In the genomic region with DNA sequence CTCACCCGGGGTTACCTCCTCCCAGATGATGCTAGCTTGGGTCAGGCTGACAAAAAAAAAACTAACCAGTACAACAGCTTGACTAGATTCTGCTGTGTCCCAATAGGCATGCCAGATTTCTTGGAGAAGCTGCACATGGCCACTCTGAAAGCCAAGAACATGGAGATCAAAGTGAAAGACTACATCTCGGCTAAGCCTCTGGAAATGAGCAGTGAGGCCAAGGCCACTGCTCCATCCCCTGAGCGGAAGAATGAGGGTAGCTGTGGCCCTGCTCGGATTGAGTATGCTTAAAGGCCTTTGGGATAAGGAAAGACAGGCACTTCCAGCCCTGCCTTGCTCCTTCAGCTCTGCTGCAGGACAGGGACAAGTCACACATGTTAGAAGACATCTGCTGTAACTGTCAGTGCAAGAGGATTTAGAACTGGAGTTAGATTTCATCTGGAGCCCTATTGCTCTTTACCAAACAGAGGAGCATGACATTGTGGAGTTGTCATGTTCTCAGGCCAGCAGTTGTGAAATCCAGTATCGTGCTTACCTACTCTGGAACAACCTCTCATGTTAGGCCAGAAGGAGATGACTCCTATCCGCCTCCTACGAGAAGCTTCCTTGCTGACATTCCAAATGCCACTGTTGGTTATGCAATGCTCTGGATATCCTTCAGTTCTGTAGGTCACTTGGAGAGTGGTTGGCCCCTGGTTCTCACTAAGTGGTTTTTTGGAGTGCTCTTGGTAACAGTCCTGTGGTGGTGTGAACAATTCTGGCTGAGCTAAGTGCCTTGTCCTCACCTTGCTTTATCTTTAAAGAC, we compare ENCODE assay signal across 28 mouse cellular contexts. TPM values are rescaled to one million over a fixed set of nuclear protein-coding genes. Genes with fewer than 3 reads are reported as not detected.
DNase-seq lines count a peak whose midpoint lies in the region; ATAC-seq and TF ChIP-seq lines count a peak whose summit lies in the region.
"Had no signal": no experiment of that assay in that cellular context is flagged by ENCODE, and none has a peak within 500 bp of the region (broad histone marks: within the 10 kb centered on the region; RNA-seq: fewer than 3 reads in every experiment).

No protein-coding gene starts in this region.

- H3K9me3 ChIP-seq in limb, embryonic 13.5 days = no peaks in the 10 kb centered on the region
- H3K9me3 ChIP-seq in limb, embryonic 10.5 days (replicated peaks) = no peaks in the 10 kb centered on the region
- no peaks in the 10 kb centered on the region for H3K9me3 ChIP-seq in embryonic facial prominence, embryonic 10.5 days
- H3K9me3 ChIP-seq: embryonic facial prominence, embryonic 15.5 days; forebrain, embryonic 10.5 days; limb, embryonic 12.5 days; stomach, embryonic 15.5 days had no signal

- H3K27ac ChIP-seq in gastrocnemius, adult 2 months = peak overlapping the region; percentile 92
- H3K27ac ChIP-seq in limb, embryonic 13.5 days = 0 out of 2 replicates have a peak overlapping the region, but pooled peaks have one; percentile 3
- no peak overlapping the region for H3K27ac ChIP-seq in limb, embryonic 10.5 days
- no peak overlapping the region for H3K27ac ChIP-seq in embryonic facial prominence, embryonic 10.5 days (replicated peaks)
- H3K27ac ChIP-seq: embryonic facial prominence, embryonic 15.5 days; forebrain, embryonic 10.5 days; hindbrain, embryonic 14.5 days; limb, embryonic 12.5 days; liver, embryonic 14.5 days; stomach, embryonic 15.5 days had no signal

- peak; percentile 64 for DNase-seq in gastrocnemius, adult 2 months
- DNase-seq in gastrocnemius, postnatal 10 days = no peak
- DNase-seq in limb, embryonic 10.5 days (ENCODE audit: low spot score) = no peak
- peak; percentile 64 for DNase-seq in gastrocnemius, postnatal 25 days
- peak; percentile 87 for DNase-seq in skeletal muscle tissue, adult 2 months (ENCODE audit: low read depth, low spot score)
- DNase-seq in embryonic facial prominence, embryonic 10.5 days (ENCODE audit: low spot score) = no peak
- DNase-seq: cerebellum, adult 18-20 months; cerebellum, postnatal 25 days; embryo, embryonic 11 days; forebrain, postnatal 0 days; heart, postnatal 36 days; kidney, postnatal 36 days; right cerebral cortex, postnatal 25 days; thymus, adult 2 months had no signal

- peaks cover 93% of the 10 kb centered on the region for H3K36me3 ChIP-seq in limb, embryonic 13.5 days
- H3K36me3 ChIP-seq in limb, embryonic 10.5 days = peaks cover 89% of the 10 kb centered on the region
- H3K36me3 ChIP-seq in embryonic facial prominence, embryonic 10.5 days (replicated peaks) = peaks cover 94% of the 10 kb centered on the region

- H3K9ac ChIP-seq in limb, embryonic 13.5 days = no peak overlapping the region
- H3K9ac ChIP-seq: embryonic facial prominence, embryonic 15.5 days; forebrain, postnatal 0 days; hindbrain, embryonic 14.5 days; limb, embryonic 12.5 days; liver, embryonic 14.5 days; stomach, embryonic 15.5 days had no signal

- 0 out of 2 replicates have a peak, but pooled peaks cover 2% of the 10 kb centered on the region for H3K4me1 ChIP-seq in limb, embryonic 13.5 days
- H3K4me1 ChIP-seq in limb, embryonic 10.5 days = peaks cover 7% of the 10 kb centered on the region; the same call in 1 of the 2 replicates
- peaks cover 4% of the 10 kb centered on the region; the same call in 1 of the 2 replicates for H3K4me1 ChIP-seq in embryonic facial prominence, embryonic 10.5 days
- H3K4me1 ChIP-seq: embryonic facial prominence, embryonic 15.5 days; forebrain, embryonic 10.5 days; limb, embryonic 12.5 days; stomach, embryonic 15.5 days had no signal

- peak overlapping the region; percentile 13; the same call in 1 of the 2 replicates for H3K4me3 ChIP-seq in gastrocnemius, adult 2 months
- H3K4me3 ChIP-seq in limb, embryonic 13.5 days = no peak overlapping the region
- no peak overlapping the region for H3K4me3 ChIP-seq in limb, embryonic 10.5 days
- H3K4me3 ChIP-seq in embryonic facial prominence, embryonic 10.5 days = no peak overlapping the region
- H3K4me3 ChIP-seq: embryonic facial prominence, embryonic 15.5 days; forebrain, embryonic 10.5 days; limb, embryonic 12.5 days; stomach, embryonic 15.5 days had no signal

- no peak for ATAC-seq in limb, embryonic 13.5 days (ENCODE audit: low FRiP score, low read depth)
- ATAC-seq: forebrain, postnatal 0 days had no signal

- H3K4me2 ChIP-seq in limb, embryonic 13.5 days (replicated peaks) = no peak overlapping the region
- H3K4me2 ChIP-seq: embryonic facial prominence, embryonic 15.5 days; hindbrain, embryonic 14.5 days; limb, embryonic 12.5 days; midbrain, embryonic 11.5 days; stomach, embryonic 15.5 days had no signal

- intact Hi-C loops in gastrocnemius, adult 2 months (cut with DNase I) = loop anchor here (5.0 kb wide), 1 partner anchor 45 kb away; no protein-coding TSS in a partner anchor

- H3K27me3 ChIP-seq in limb, embryonic 13.5 days = no peaks in the 10 kb centered on the region
- H3K27me3 ChIP-seq in limb, embryonic 10.5 days (ENCODE audit: low read depth, poor library complexity, severe bottlenecking) = no peaks in the 10 kb centered on the region
- H3K27me3 ChIP-seq in embryonic facial prominence, embryonic 10.5 days (replicated peaks; ENCODE audit: low read depth, poor library complexity, severe bottlenecking) = no peaks in the 10 kb centered on the region
- H3K27me3 ChIP-seq: embryonic facial prominence, embryonic 15.5 days; limb, embryonic 12.5 days; stomach, embryonic 15.5 days had no signal

- no peak for TF ChIP-seq CTCF in gastrocnemius, adult 2 months (IDR thresholded peaks at IDR 0.05)

- 89% methylated on average over 7 of the region's 7 CpGs for WGBS in limb, embryonic 13.5 days
- 94% methylated on average over 7 of the region's 7 CpGs for WGBS in limb, embryonic 10.5 days
- WGBS in embryonic facial prominence, embryonic 10.5 days = 92% methylated on average over 7 of the region's 7 CpGs

RNA-seq across cellular contexts. Expression of a gene that starts 27.2 kb away (rescaled TPM):
- 100 to 1,000 TPM in 1 of 2 experiments, 10 to 100 TPM in 1; 88.9 to 152 TPM for total RNA-seq in gastrocnemius, adult 2 months (2021)
- total RNA-seq in gastrocnemius, postnatal 10 days (2021) = 100 to 1,000 TPM in 1 of 2 experiments, 10 to 100 TPM in 1; 98.8 to 104 TPM
- polyA plus RNA-seq in limb, embryonic 13.5 days (2015; fragmentation: Nextera tagmentation; extraction: Ambion mirVana) = 63.8 and 64.1 TPM in 2 replicates
- 80.4 and 80.8 TPM in 2 replicates for polyA plus RNA-seq in limb, embryonic 10.5 days (2016; fragmentation: Nextera tagmentation; extraction: Ambion mirVana)
- total RNA-seq in gastrocnemius, postnatal 25 days (2021) = 100 to 1,000 TPM in 1 of 2 experiments, 10 to 100 TPM in 1; 95.4 to 105 TPM
- polyA plus RNA-seq in embryonic facial prominence, embryonic 10.5 days (2016; fragmentation: Nextera tagmentation; extraction: Ambion mirVana) = 80.1 and 81.2 TPM in 2 replicates

RNA-seq across cellular contexts. Expression of a gene that starts 38.8 kb away (rescaled TPM):
- total RNA-seq in gastrocnemius, adult 2 months (2021) = 1 to 10 TPM in 1 of 2 experiments, under 1 TPM in 1; 0.59 to 1.2 TPM
- total RNA-seq in gastrocnemius, postnatal 10 days (2021) = 1 to 10 TPM; 2.6 TPM
- polyA plus RNA-seq in limb, embryonic 13.5 days (2015; fragmentation: Nextera tagmentation; extraction: Ambion mirVana) = 4.4 and 4.6 TPM in 2 replicates
- 6.4 and 7.6 TPM in 2 replicates for polyA plus RNA-seq in limb, embryonic 10.5 days (2016; fragmentation: Nextera tagmentation; extraction: Ambion mirVana)
- 1 to 10 TPM in 1 of 2 experiments, under 1 TPM in 1; 0.91 to 1.1 TPM for total RNA-seq in gastrocnemius, postnatal 25 days (2021)
- 3.3 and 3.6 TPM in 2 replicates for polyA plus RNA-seq in embryonic facial prominence, embryonic 10.5 days (2016; fragmentation: Nextera tagmentation; extraction: Ambion mirVana)

RNA-seq across cellular contexts. Expression of a gene that starts 41.2 kb away (rescaled TPM):
- under 1 TPM in 1 of 2 experiments, not detected in 1; 0.25 TPM for total RNA-seq in gastrocnemius, adult 2 months (2021)
- under 1 TPM in 1 of 2 experiments, not detected in 1; 0.16 TPM for total RNA-seq in gastrocnemius, postnatal 10 days (2021)
- 0.06 and 0.14 TPM in 2 replicates for polyA plus RNA-seq in limb, embryonic 13.5 days (2015; fragmentation: Nextera tagmentation; extraction: Ambion mirVana)
- 0.08 and 0.09 TPM in 2 replicates for polyA plus RNA-seq in limb, embryonic 10.5 days (2016; fragmentation: Nextera tagmentation; extraction: Ambion mirVana)
- total RNA-seq in gastrocnemius, postnatal 25 days (2021) = not detected
- polyA plus RNA-seq in embryonic facial prominence, embryonic 10.5 days (2016; fragmentation: Nextera tagmentation; extraction: Ambion mirVana) = 0.09 and 0.15 TPM in 2 replicates
- total RNA-seq: adrenal gland, postnatal 36 days; forebrain, postnatal 0 days; heart, postnatal 36 days; left cerebral cortex, adult 8-10 months had no signal
- polyA plus RNA-seq: C2C12; embryonic facial prominence, embryonic 15.5 days; forebrain, embryonic 10.5 days; forebrain, postnatal 0 days; hindbrain, embryonic 14.5 days; intestine, embryonic 14.5 days; kidney, embryonic 14.5 days; limb, embryonic 12.5 days; liver, embryonic 14.5 days; midbrain, embryonic 11.5 days; stomach, embryonic 15.5 days; urinary bladder, adult 2 months had no signal

RNA-seq across cellular contexts. Expression of a gene that starts 49.5 kb away (rescaled TPM):
- 10 to 100 TPM; 21.6 to 24.3 TPM for total RNA-seq in gastrocnemius, adult 2 months (2021)
- 10 to 100 TPM; 39.0 to 41.8 TPM for total RNA-seq in gastrocnemius, postnatal 10 days (2021)
- polyA plus RNA-seq in limb, embryonic 13.5 days (2015; fragmentation: Nextera tagmentation; extraction: Ambion mirVana) = 30.8 and 32.2 TPM in 2 replicates
- 21.8 and 26.3 TPM in 2 replicates for polyA plus RNA-seq in limb, embryonic 10.5 days (2016; fragmentation: Nextera tagmentation; extraction: Ambion mirVana)
- total RNA-seq in gastrocnemius, postnatal 25 days (2021) = 10 to 100 TPM; 22.2 to 23.6 TPM
- polyA plus RNA-seq in embryonic facial prominence, embryonic 10.5 days (2016; fragmentation: Nextera tagmentation; extraction: Ambion mirVana) = 22.5 and 23.1 TPM in 2 replicates

RNA-seq across cellular contexts. Expression of a gene that starts 49.6 kb away (rescaled TPM):
- 10 to 100 TPM; 48.4 to 53.4 TPM for total RNA-seq in gastrocnemius, adult 2 months (2021)
- total RNA-seq in gastrocnemius, postnatal 10 days (2021) = 10 to 100 TPM; 43.2 to 49.9 TPM
- polyA plus RNA-seq in limb, embryonic 13.5 days (2015; fragmentation: Nextera tagmentation; extraction: Ambion mirVana) = 65.6 and 67.2 TPM in 2 replicates
- 58.8 and 58.9 TPM in 2 replicates for polyA plus RNA-seq in limb, embryonic 10.5 days (2016; fragmentation: Nextera tagmentation; extraction: Ambion mirVana)
- total RNA-seq in gastrocnemius, postnatal 25 days (2021) = 10 to 100 TPM; 40.8 to 42.9 TPM
- 54.9 and 55.5 TPM in 2 replicates for polyA plus RNA-seq in embryonic facial prominence, embryonic 10.5 days (2016; fragmentation: Nextera tagmentation; extraction: Ambion mirVana)

Comparison
In these comparisons a context has a peak if more than half of its experiments do, and no peak if none do; other contexts are left out.
1. DNase-seq: peak in gastrocnemius, adult 2 months (single experiment), gastrocnemius, postnatal 25 days (single experiment) and skeletal muscle tissue, adult 2 months (single experiment); none in gastrocnemius, postnatal 10 days (single experiment), limb, embryonic 10.5 days (single experiment) and embryonic facial prominence, embryonic 10.5 days (single experiment).
2. H3K27ac ChIP-seq: peak in gastrocnemius, adult 2 months (single experiment) and limb, embryonic 13.5 days (single experiment); none in limb, embryonic 10.5 days (single experiment) and embryonic facial prominence, embryonic 10.5 days (single experiment).